Mouse (Mus musculus) thymus, adult 2 months (tissue): Measurements from ENCODE around the gene Pitpnm2.

Source experiments
- CTCF ChIP-seq: fragments of 200-500 bp; IDR thresholded peaks from 2 replicates; pipeline ENCODE4 v1.5.1; 2012; ENCODE audit warnings: mild to moderate bottlenecking, control low read depth, low read length, moderate library complexity, borderline replicate concordance; ENCODE audit not compliant: control insufficient read depth, poor library complexity, insufficient read depth; ENCODE audit errors: extremely low read depth
- POLR2A ChIP-seq: fragments of 200-500 bp; IDR thresholded peaks from 2 replicates; pipeline ENCODE4 v1.6.1; 2012; ENCODE audit warnings: mild to moderate bottlenecking, low read length, control low read depth, moderate library complexity; ENCODE audit not compliant: control insufficient read depth, poor library complexity, insufficient read depth; ENCODE audit errors: extremely low read depth

GRCm38 (mm10) chr5:124114276-124115025 is 135.1 kb downstream of the Pitpnm2 start:
- TF ChIP-seq CTCF (no peak), POLR2A (no peak)
